Mouse (Mus musculus) forebrain, embryonic 14.5 days (tissue): ENCODE measurements around the gene Elk3. TPM values are rescaled to one million over a fixed set of nuclear protein-coding genes. Genes with fewer than 3 reads are reported as not detected.

ENCODE experiments used
- ATAC-seq: fragments of 200-750 bp; cut with Nextera tagmentation; 2 replicates; pipeline ENCODE4 v1.8.0; 2017; ENCODE audit warnings: mild to moderate bottlenecking, moderate library complexity
- DNase-seq: peaks from one replicate; pipeline ENCODE4 v3.0.0-alpha.2; 2015; ENCODE audit warnings: low spot score
- H3K27ac ChIP-seq: fragments of 300-500 bp; sonication (generic); 2 replicates; pipeline ENCODE4 v1.5.1; 2014; ENCODE audit warnings: low read depth, mild to moderate bottlenecking, control low read depth, low read length, moderate library complexity
- H3K27me3 ChIP-seq: fragments of 300-500 bp; sonication (generic); replicated peaks from 2 replicates; pipeline ENCODE4 v1.6.1; 2014; ENCODE audit warnings: low read length, control low read depth, mixed read lengths; ENCODE audit not compliant: control insufficient read depth, insufficient read depth
- H3K36me3 ChIP-seq: fragments of 300-500 bp; sonication (generic); 2 replicates; pipeline ENCODE4 v1.6.1; 2014; ENCODE audit warnings: low read length, control low read depth; ENCODE audit not compliant: control insufficient read depth, insufficient read depth
- H3K4me1 ChIP-seq: fragments of 300-500 bp; sonication (generic); 2 replicates; pipeline ENCODE4 v1.6.1; 2014; ENCODE audit warnings: antibody characterized with exemption, low read length, control low read depth; ENCODE audit not compliant: control insufficient read depth, insufficient read depth
- H3K4me2 ChIP-seq: fragments of 300-500 bp; sonication (generic); 2 replicates; pipeline ENCODE4 v1.6.1; 2014; ENCODE audit warnings: mild to moderate bottlenecking, control low read depth, low read length
- H3K4me3 ChIP-seq: fragments of 300-500 bp; sonication (generic); 2 replicates; pipeline ENCODE4 v1.5.1; 2014; ENCODE audit warnings: low read depth, low read length, control low read depth
- H3K9ac ChIP-seq: fragments of 300-500 bp; sonication (generic); 2 replicates; pipeline ENCODE4 v1.6.1; 2014; ENCODE audit warnings: mild to moderate bottlenecking, low read length, control low read depth, moderate library complexity
- H3K9me3 ChIP-seq: fragments of 300-500 bp; sonication (generic); replicated peaks from 2 replicates; pipeline ENCODE4 v1.6.1; 2016; ENCODE audit warnings: low read length, control low read depth, mixed read lengths; ENCODE audit not compliant: control insufficient read depth
- WGBS: fragments of 180-500 bp; shearing (Covaris S2); extraction: QIAGEN DNeasy Blood & Tissue Kit; methylation state at CpG from one replicate; pipeline ENCODE4 v1.1.7; 2014; 5-methylcytosine and 5-hydroxymethylcytosine counted together
- polyA plus RNA-seq: library from polyadenylated mRNA; unstranded; fragments of >200 nt; fragmentation: Nextera tagmentation; extraction: Ambion mirVana; gene quantifications from 2 replicates; pipeline ENCODE4 v1.2.1, GENCODE M21; 2014

The Elk3 gene
- polyA plus RNA-seq, 1 experiment from 2014 or later = 7.0 TPM

GRCm38 (mm10) chr10:93336462-93336931, 25.6 kb upstream of the Elk3 start:
- Histone ChIP-seq H3K27ac (no peak overlapping the region), H3K4me2 (no peak overlapping the region), H3K9ac (no peak overlapping the region), H3K4me1 (no peaks in the 10 kb centered on the region), H3K27me3 (no peaks in the 10 kb centered on the region), H3K36me3 (no peaks in the 10 kb centered on the region), H3K9me3 (no peaks in the 10 kb centered on the region), H3K4me3 (no peak overlapping the region)
- 74% methylated on average over 6 of the region's 6 CpGs for WGBS
- ATAC-seq = no peak
- DNase-seq = no peak

- no peaks in the 10 kb centered on the region for H3K36me3 ChIP-seq
- no peak for DNase-seq
- H3K27me3 ChIP-seq = no peaks in the 10 kb centered on the region
- ATAC-seq = no peak
- no peak overlapping the region for H3K4me3 ChIP-seq
- no peaks in the 10 kb centered on the region for H3K4me1 ChIP-seq
- H3K9me3 ChIP-seq = no peaks in the 10 kb centered on the region
- H3K9ac ChIP-seq = no peak overlapping the region
- no peak overlapping the region for H3K27ac ChIP-seq
- no peak overlapping the region for H3K4me2 ChIP-seq
- 85% methylated on average over 16 of the region's 16 CpGs for WGBS
Observed at GRCm38 (mm10) chr10:93335828-93336461, 25.0 kb upstream of the Elk3 start.

- Histone ChIP-seq H3K9me3 (no peaks in the 10 kb centered on the region), H3K4me2 (no peak overlapping the region), H3K4me1 (no peaks in the 10 kb centered on the region), H3K4me3 (no peak overlapping the region), H3K9ac (no peak overlapping the region), H3K36me3 (no peaks in the 10 kb centered on the region), H3K27me3 (no peaks in the 10 kb centered on the region), H3K27ac (no peak overlapping the region)
- DNase-seq (no peak), ATAC-seq (no peak)
- WGBS = 48% methylated on average over 2 of the region's 2 CpGs
Observed at GRCm38 (mm10) chr10:93335001-93335400, 24.1 kb upstream of the Elk3 start.

- DNase-seq = no peak
- WGBS = 77% methylated on average over 5 of the region's 5 CpGs
- Histone ChIP-seq H3K9me3 (no peaks in the 10 kb centered on the region), H3K4me2 (no peak overlapping the region), H3K27ac (no peak overlapping the region), H3K4me1 (no peaks in the 10 kb centered on the region), H3K4me3 (no peak overlapping the region), H3K27me3 (no peaks in the 10 kb centered on the region), H3K36me3 (no peaks in the 10 kb centered on the region), H3K9ac (no peak overlapping the region)
- ATAC-seq = no peak
Observed at GRCm38 (mm10) chr10:93333239-93333638, 22.3 kb upstream of the Elk3 start.

GRCm38 (mm10) chr10:93332261-93332809, 21.4 kb upstream of the Elk3 start:
- DNase-seq (no peak), ATAC-seq (no peak)
- H3K4me1 ChIP-seq = no peaks in the 10 kb centered on the region
- H3K4me3 ChIP-seq = no peak overlapping the region
- no peaks in the 10 kb centered on the region for H3K9me3 ChIP-seq
- WGBS = 70% methylated on average over 3 of the region's 3 CpGs
- H3K27me3 ChIP-seq = no peaks in the 10 kb centered on the region
- H3K9ac ChIP-seq = no peak overlapping the region
- no peaks in the 10 kb centered on the region for H3K36me3 ChIP-seq
- H3K27ac ChIP-seq = no peak overlapping the region
- H3K4me2 ChIP-seq = no peak overlapping the region

GRCm38 (mm10) chr10:93331543-93331942, 20.6 kb upstream of the Elk3 start:
- Histone ChIP-seq H3K4me2 (no peak overlapping the region), H3K27ac (no peak overlapping the region), H3K27me3 (no peaks in the 10 kb centered on the region), H3K9me3 (no peaks in the 10 kb centered on the region), H3K36me3 (no peaks in the 10 kb centered on the region), H3K9ac (no peak overlapping the region), H3K4me1 (no peaks in the 10 kb centered on the region), H3K4me3 (no peak overlapping the region)
- 81% methylated on average over 4 of the region's 4 CpGs for WGBS
- DNase-seq (no peak), ATAC-seq (no peak)

GRCm38 (mm10) chr10:93328321-93328720, 17.4 kb upstream of the Elk3 start:
- DNase-seq (no peak), ATAC-seq (no peak)
- 51% methylated on average over 5 of the region's 5 CpGs for WGBS
- no peaks in the 10 kb centered on the region for H3K27me3 ChIP-seq
- H3K9ac ChIP-seq = no peak overlapping the region
- no peaks in the 10 kb centered on the region for H3K4me1 ChIP-seq
- no peak overlapping the region for H3K27ac ChIP-seq
- no peaks in the 10 kb centered on the region for H3K36me3 ChIP-seq
- H3K9me3 ChIP-seq = no peaks in the 10 kb centered on the region
- H3K4me3 ChIP-seq = no peak overlapping the region
- no peak overlapping the region for H3K4me2 ChIP-seq

GRCm38 (mm10) chr10:93327187-93327586, 16.3 kb upstream of the Elk3 start:
- Histone ChIP-seq H3K36me3 (no peaks in the 10 kb centered on the region), H3K9ac (no peak overlapping the region)
- WGBS = 81% methylated on average over 6 of the region's 6 CpGs

GRCm38 (mm10) chr10:93326741-93327100, 15.8 kb upstream of the Elk3 start:
- no peak for ATAC-seq
- no peaks in the 10 kb centered on the region for H3K36me3 ChIP-seq

More at GRCm38 (mm10) chr10:93327187-93327586, 16.3 kb upstream of the Elk3 start:
- ATAC-seq = no peak
- Histone ChIP-seq H3K27me3 (no peaks in the 10 kb centered on the region), H3K4me3 (no peak overlapping the region), H3K9me3 (no peaks in the 10 kb centered on the region), H3K4me1 (no peaks in the 10 kb centered on the region), H3K27ac (no peak overlapping the region), H3K4me2 (no peak overlapping the region)
- DNase-seq = no peak

More at GRCm38 (mm10) chr10:93326741-93327100, 15.8 kb upstream of the Elk3 start:
- 86% methylated on average over 8 of the region's 8 CpGs for WGBS
- DNase-seq = no peak
- Histone ChIP-seq H3K9me3 (no peaks in the 10 kb centered on the region), H3K27ac (no peak overlapping the region), H3K4me2 (no peak overlapping the region), H3K4me3 (no peak overlapping the region), H3K4me1 (no peaks in the 10 kb centered on the region), H3K27me3 (no peaks in the 10 kb centered on the region), H3K9ac (no peak overlapping the region)
